Mouse (Mus musculus): ENCODE measurements around the gene Pyroxd1. TPM values are rescaled to one million over a fixed set of nuclear protein-coding genes. Genes with fewer than 3 reads are reported as not detected.

Pyroxd1 gene
- 20.1 and 21.7 TPM in 2 replicates for polyA plus RNA-seq (2016; fragmentation: Nextera tagmentation; extraction: Ambion mirVana)

GRCm38 (mm10) chr6:142345440-142346038 is at the start of gene Pyroxd1:
Gene Pyroxd1 (plus strand): TSS chr6:142345654.
- H3K36me3 ChIP-seq, result peaks cover 24% of the 10 kb centered on the region
- H3K4me1 ChIP-seq (replicated peaks), result peaks cover 10% of the 10 kb centered on the region
- WGBS, result under 1% methylated on average over 48 of the region's 48 CpGs
- H3K4me3 ChIP-seq, result peak within 1 kb of the TSS; percentile 71
- H3K27ac ChIP-seq, result peak within 1 kb of the TSS; percentile 90
- peak; percentile 91 for DNase-seq (ENCODE audit: low spot score)
- H3K27me3 ChIP-seq (ENCODE audit: insufficient read depth, poor library complexity, severe bottlenecking), result no peaks in the 10 kb centered on the region
- H3K9me3 ChIP-seq, result no peaks in the 10 kb centered on the region

DNA sequence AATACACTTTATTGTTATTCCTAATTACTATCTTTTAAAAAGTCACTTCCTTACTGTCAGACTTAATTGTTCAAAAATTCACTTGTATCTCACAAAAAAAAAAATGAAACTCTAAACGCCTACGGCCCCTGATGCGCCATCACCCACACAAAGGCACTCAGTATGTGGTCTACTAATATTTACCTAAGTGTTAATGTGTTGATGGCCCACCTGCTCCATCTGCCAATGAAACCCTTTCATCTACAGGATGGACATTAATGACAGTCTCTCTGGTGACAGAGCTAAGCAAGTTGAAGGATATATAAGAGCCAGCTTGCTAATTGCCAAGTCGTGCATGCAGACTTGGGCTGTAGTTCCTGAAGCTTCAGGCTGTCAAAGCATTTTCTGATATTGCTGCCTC is 47.4 kb upstream of the Pyroxd1 start, which contains the start of gene Iapp:
TSS of gene Iapp (plus strand) at position 326 of the 400 bp plus-strand sequence.
- no peaks in the 10 kb centered on the region for H3K27me3 ChIP-seq (ENCODE audit: insufficient read depth, poor library complexity, severe bottlenecking)
- no peaks in the 10 kb centered on the region for H3K4me1 ChIP-seq (replicated peaks)
- no peak for DNase-seq (ENCODE audit: low spot score)
- no peaks in the 10 kb centered on the region for H3K36me3 ChIP-seq
- H3K9me3 ChIP-seq, result no peaks in the 10 kb centered on the region
- no peak within 1 kb of the TSS for H3K27ac ChIP-seq
- 66% methylated on average over 4 of the region's 4 CpGs for WGBS
- no peak within 1 kb of the TSS for H3K4me3 ChIP-seq

DNA sequence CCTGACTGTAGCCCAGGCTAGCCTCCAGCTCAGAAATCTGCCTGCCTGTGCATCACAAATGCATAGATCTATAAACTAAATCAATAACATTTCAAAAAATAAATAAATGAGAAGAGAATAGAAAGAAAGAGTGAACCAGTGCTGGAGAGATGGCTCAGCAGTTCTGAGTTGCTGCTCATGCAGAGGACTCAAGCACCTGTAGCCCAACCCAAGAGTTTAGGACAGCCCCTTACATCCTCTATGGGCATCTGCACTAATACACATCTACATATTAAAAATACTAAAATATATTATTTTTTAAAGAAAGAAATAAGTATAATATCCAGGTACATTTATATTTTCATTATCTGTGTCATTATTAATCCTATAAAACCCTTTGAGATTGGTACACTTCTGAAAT is 40.4 kb upstream of the Pyroxd1 start:
- Histone ChIP-seq H3K36me3 (no peaks in the 10 kb centered on the region), H3K27me3 (ENCODE audit: insufficient read depth, poor library complexity, severe bottlenecking) (no peaks in the 10 kb centered on the region), H3K27ac (no peak overlapping the region), H3K4me1 (replicated peaks) (no peaks in the 10 kb centered on the region), H3K9me3 (peaks cover 4% of the 10 kb centered on the region), H3K4me3 (no peak overlapping the region)
- no peak for DNase-seq (ENCODE audit: low spot score)

DNA sequence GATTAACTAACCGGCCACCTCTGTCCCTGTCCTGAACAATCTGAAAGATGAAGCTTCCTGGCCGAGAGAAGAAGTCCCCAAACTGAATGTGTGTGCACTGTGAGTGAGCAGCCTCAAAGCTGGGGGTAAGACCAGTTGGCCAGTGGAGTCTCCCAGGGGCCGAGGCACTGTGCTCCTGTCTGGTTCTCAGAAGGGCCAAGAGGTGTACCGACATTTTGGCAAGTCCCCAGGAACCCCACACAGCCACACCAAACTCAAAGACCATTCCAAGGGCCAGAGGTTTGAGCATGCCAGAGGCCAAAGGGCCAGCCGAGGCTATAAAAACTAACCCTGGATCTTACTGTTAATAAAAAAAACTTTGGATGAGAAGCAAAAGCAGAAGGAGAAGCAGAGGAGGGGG is 31.2 kb upstream of the Pyroxd1 start:
- no peaks in the 10 kb centered on the region for H3K36me3 ChIP-seq
- 87% methylated on average over 5 of the region's 5 CpGs for WGBS
- H3K27ac ChIP-seq, result no peak overlapping the region
- no peaks in the 10 kb centered on the region for H3K4me1 ChIP-seq (replicated peaks)
- H3K4me3 ChIP-seq, result no peak overlapping the region
- DNase-seq (ENCODE audit: low spot score), result no peak
- H3K27me3 ChIP-seq (ENCODE audit: insufficient read depth, poor library complexity, severe bottlenecking), result no peaks in the 10 kb centered on the region
- H3K9me3 ChIP-seq, result peaks cover 4% of the 10 kb centered on the region

- Histone ChIP-seq H3K4me1 (replicated peaks) (no peaks in the 10 kb centered on the region), H3K9me3 (no peaks in the 10 kb centered on the region), H3K27ac (no peak overlapping the region), H3K4me3 (no peak overlapping the region), H3K36me3 (no peaks in the 10 kb centered on the region), H3K27me3 (ENCODE audit: insufficient read depth, poor library complexity, severe bottlenecking) (no peaks in the 10 kb centered on the region)
- no peak for DNase-seq (ENCODE audit: low spot score)
Measured at GRCm38 (mm10) chr6:142317106-142317505, 28.3 kb upstream of the Pyroxd1 start.

DNA sequence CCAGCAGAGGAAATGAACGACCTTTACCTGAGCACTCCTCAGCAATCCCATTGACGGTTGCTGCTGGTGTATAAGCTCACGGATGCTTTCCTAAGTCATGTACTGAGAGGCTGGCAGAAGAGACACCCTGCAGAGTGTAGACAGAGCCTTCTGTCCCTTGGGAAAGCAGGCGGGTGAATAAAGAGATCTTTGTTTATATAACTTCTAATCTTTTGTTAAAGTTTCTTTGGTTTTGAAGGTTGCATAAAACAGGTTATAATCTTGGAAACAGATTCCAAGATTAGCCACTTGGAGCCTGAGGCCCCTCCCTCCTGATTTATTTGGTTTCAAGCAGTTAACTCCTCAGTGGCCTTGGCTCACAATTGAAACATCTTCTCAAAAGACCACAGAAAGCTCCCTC is 22.6 kb upstream of the Pyroxd1 start, which contains the start of gene Slco1a5:
TSS of gene Slco1a5 (minus strand) at position 101 of the 400 bp plus-strand sequence.
- H3K36me3 ChIP-seq, result no peaks in the 10 kb centered on the region
- H3K4me1 ChIP-seq (replicated peaks), result no peaks in the 10 kb centered on the region; the same call in 1 of the 2 replicates
- H3K9me3 ChIP-seq, result no peaks in the 10 kb centered on the region
- no peaks in the 10 kb centered on the region for H3K27me3 ChIP-seq (ENCODE audit: insufficient read depth, poor library complexity, severe bottlenecking)
- H3K27ac ChIP-seq, result no peak within 1 kb of the TSS
- 15% methylated on average over 4 of the region's 4 CpGs for WGBS
- DNase-seq (ENCODE audit: low spot score), result no peak
- no peak within 1 kb of the TSS for H3K4me3 ChIP-seq

GRCm38 (mm10) chr6:142326598-142326997 is 18.9 kb upstream of the Pyroxd1 start:
- no peak overlapping the region for H3K27ac ChIP-seq
- 76% methylated on average over 3 of the region's 3 CpGs for WGBS
- H3K9me3 ChIP-seq, result no peaks in the 10 kb centered on the region
- no peak overlapping the region for H3K4me3 ChIP-seq
- DNase-seq (ENCODE audit: low spot score), result no peak
- no peaks in the 10 kb centered on the region; the same call in 1 of the 2 replicates for H3K4me1 ChIP-seq (replicated peaks)
- H3K27me3 ChIP-seq (ENCODE audit: insufficient read depth, poor library complexity, severe bottlenecking), result no peaks in the 10 kb centered on the region
- no peaks in the 10 kb centered on the region for H3K36me3 ChIP-seq

DNA sequence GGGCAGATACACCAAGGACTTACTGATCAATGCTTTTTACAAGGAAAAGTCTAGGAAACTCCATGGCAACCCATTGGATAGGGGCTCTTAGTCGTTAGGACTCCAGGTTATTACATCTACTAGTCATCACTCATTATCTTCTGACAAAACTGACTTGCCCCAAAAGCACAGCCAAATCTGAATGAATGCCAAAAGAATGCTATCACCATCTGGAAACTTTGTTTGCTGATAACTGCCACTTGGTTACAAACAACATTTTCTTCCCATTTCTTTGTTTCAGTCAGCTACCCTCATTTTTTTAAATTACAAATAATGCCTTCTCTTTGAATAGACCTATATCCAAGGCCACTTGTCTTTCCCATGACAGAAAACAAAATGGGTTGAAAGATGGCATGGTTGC is 16.3 kb upstream of the Pyroxd1 start:
- Histone ChIP-seq H3K27me3 (ENCODE audit: insufficient read depth, poor library complexity, severe bottlenecking) (no peaks in the 10 kb centered on the region), H3K4me1 (replicated peaks) (no peaks in the 10 kb centered on the region), H3K4me3 (no peak overlapping the region), H3K27ac (no peak overlapping the region), H3K9me3 (no peaks in the 10 kb centered on the region), H3K36me3 (no peaks in the 10 kb centered on the region)
- no peak for DNase-seq (ENCODE audit: low spot score)
- 81% methylated on average over 1 of the region's 1 CpGs for WGBS

- Histone ChIP-seq H3K27me3 (ENCODE audit: insufficient read depth, poor library complexity, severe bottlenecking) (no peaks in the 10 kb centered on the region), H3K9me3 (no peaks in the 10 kb centered on the region), H3K4me1 (replicated peaks) (no peaks in the 10 kb centered on the region), H3K4me3 (no peak overlapping the region), H3K27ac (no peak overlapping the region), H3K36me3 (no peaks in the 10 kb centered on the region)
- WGBS, result 84% methylated on average over 2 of the region's 2 CpGs
- DNase-seq (ENCODE audit: low spot score), result no peak
Measured at GRCm38 (mm10) chr6:142338961-142339360, 6.5 kb upstream of the Pyroxd1 start.

DNA sequence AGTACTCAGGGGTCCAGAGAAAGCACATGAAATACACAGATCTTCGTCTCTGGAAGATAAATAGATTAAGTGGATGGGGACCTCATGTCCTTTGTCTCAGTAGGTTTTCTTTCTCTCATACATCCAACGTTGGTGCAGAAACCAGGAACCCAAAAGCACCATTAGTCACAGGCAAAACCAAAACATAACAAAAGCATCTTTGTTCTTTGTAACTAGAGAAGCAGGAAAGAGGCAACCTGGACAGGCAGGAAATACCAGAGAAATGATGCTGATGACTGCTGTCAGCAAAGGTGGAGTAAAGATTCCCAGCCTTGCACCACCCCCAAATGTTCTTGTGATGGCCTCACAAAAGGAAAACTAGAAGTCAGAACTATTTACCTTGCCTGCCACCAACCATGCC is 5.9 kb upstream of the Pyroxd1 start:
- Histone ChIP-seq H3K27ac (no peak overlapping the region), H3K27me3 (ENCODE audit: insufficient read depth, poor library complexity, severe bottlenecking) (no peaks in the 10 kb centered on the region), H3K4me1 (replicated peaks) (no peaks in the 10 kb centered on the region), H3K9me3 (no peaks in the 10 kb centered on the region), H3K4me3 (no peak overlapping the region), H3K36me3 (no peaks in the 10 kb centered on the region)
- WGBS, result 51% methylated on average over 2 of the region's 2 CpGs
- no peak for DNase-seq (ENCODE audit: low spot score)

GRCm38 (mm10) chr6:142343561-142343960 is 1.9 kb upstream of the Pyroxd1 start:
- H3K4me3 ChIP-seq, result no peak overlapping the region
- no peaks in the 10 kb centered on the region for H3K9me3 ChIP-seq
- H3K27ac ChIP-seq, result no peak overlapping the region
- H3K36me3 ChIP-seq, result peaks cover 6% of the 10 kb centered on the region
- peak; percentile 46 for DNase-seq (ENCODE audit: low spot score)
- H3K27me3 ChIP-seq (ENCODE audit: insufficient read depth, poor library complexity, severe bottlenecking), result no peaks in the 10 kb centered on the region
- peaks cover 10% of the 10 kb centered on the region for H3K4me1 ChIP-seq (replicated peaks)
- 64% methylated on average over 2 of the region's 2 CpGs for WGBS

GRCm38 (mm10) chr6:142346181-142347110 is 992 bp downstream of the Pyroxd1 start:
- Histone ChIP-seq H3K4me3 (peak overlapping the region; percentile 71), H3K4me1 (replicated peaks) (peaks cover 10% of the 10 kb centered on the region), H3K27ac (peak overlapping the region; percentile 90; the same call in 1 of the 2 replicates), H3K9me3 (no peaks in the 10 kb centered on the region), H3K36me3 (peaks cover 33% of the 10 kb centered on the region), H3K27me3 (ENCODE audit: insufficient read depth, poor library complexity, severe bottlenecking) (no peaks in the 10 kb centered on the region)
- 69% methylated on average over 12 of the region's 12 CpGs for WGBS
- DNase-seq (ENCODE audit: low spot score), result no peak

Measured in hindbrain, embryonic 10.5 days (tissue).